Mouse (Mus musculus): ENCODE measurements around the gene Sp110.
A peak's percentile ranks its signal among the peaks of the same experiment; 100 is the strongest.
"Not testable (repeated sequence)": the region's sequence is repeated elsewhere in the genome, so short reads cannot be mapped to it uniquely, and the experiment has no call there.

Gene Sp110

GRCm38 (mm10) chr1:85546442-85546841, 52.2 kb downstream of the Sp110 start:
- peak; percentile 52 for DNase-seq (ENCODE audit: low read depth, low spot score)

- DNase-seq (ENCODE audit: low read depth, low spot score) = peak; percentile 67
Measured at GRCm38 (mm10) chr1:85543818-85544217, 54.8 kb downstream of the Sp110 start.

GRCm38 (mm10) chr1:85528451-85529110, 70.0 kb downstream of the Sp110 start:
- not testable (repeated sequence) for DNase-seq (ENCODE audit: low read depth, low spot score)
